Mouse (Mus musculus): ENCODE measurements at regions not wholly inside any gene's neighbourhood (a gene's known extent, or its start where the extent isn't known, plus 50 kb on each side); places are given as distances from the start of the nearest gene placed in this dataset.

DNA sequence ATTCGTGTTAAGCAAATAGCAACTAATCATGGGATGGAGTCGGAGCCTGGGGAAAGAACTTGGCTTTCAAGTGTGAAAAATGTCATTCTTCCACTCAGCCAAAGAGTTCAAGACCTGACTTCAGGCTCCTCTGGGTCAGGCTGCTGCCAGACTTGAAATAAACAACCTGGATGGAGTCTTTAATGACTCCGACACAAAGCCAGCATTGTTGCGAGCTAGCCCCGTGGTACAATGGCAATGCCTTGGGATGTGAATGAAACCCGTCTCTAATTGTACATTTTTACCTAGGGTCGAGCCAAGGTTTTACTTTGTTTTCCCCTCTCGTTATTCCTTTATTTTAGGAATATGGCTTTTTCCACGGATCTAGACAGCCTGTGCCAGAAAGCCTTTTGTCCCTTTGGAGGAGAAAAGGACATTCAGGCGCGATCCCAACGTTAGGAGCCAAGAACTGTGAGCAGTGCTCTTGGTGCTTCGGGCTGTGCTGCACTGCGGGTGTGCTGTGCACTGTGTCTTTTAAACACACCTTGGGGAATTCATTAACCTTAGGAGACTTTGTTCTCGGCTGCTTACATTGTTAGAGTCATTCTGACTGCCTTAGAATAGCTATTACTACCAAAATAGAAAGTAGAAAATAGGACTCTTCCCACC is 398.1 kb downstream of the Cd83 start:
- no peak for DNase-seq (ENCODE audit: low spot score)

DNA sequence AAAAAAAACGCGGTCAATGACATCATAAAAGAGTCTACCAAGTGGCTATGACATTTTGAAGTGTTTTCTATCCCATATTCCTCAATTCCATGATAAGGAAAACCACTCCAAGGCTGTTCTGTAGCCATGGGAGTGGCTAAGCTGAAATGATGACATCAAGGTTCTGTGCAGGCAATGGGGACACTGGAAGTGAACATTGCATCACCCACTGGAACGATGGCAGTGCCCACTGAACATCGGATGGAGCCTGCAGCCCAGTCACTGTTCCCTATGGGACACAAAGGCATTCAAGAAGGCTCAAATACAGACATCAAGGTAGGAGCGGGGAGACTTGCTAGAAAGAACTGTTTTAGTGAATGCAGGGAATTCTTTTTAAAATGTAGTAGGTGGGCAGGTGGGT is 410.8 kb downstream of the Cd83 start:
- DNase-seq (ENCODE audit: low spot score): no peak

DNA sequence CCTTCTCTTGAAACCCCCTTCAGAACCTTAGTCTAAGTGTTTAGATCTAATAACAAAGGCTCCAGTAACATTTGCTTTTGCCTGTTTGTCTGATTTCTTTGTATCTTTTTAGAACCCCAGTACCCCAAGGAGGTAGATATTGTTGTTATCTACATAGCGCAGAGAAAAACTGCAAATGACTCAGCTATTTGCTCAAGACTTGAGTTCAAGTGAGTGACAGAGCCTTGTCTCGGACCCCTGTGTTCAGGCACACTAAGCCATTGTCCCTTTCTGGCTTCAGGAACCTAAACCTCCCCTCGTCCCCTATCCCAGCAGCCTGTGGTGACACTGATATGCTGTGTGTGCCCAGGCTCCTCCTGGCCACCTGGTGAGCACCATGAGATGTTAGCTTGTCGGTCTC is 421.5 kb downstream of the Cd83 start:
- DNase-seq (ENCODE audit: low spot score): no peak

DNA sequence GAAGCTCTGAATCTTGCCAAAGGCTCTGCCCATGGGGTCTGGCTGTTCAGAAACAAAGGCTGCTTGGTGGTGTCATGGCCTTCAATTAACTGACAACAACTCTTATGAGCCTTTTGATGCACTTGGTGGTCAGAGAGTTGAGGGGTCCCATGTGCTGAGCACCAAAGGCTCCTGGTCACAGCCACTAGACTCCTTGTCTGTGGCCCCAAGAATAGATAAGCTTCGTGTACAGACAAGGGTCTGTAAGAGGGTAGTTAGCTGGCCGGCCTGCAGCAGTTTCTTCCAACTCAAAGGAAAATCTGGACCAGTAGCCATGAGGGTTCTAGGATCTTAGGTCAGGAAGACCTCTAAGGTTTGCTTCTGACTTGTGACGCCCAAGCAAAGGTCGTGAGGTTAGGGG is 421.9 kb downstream of the Cd83 start:
- DNase-seq (ENCODE audit: low spot score): no peak

DNA sequence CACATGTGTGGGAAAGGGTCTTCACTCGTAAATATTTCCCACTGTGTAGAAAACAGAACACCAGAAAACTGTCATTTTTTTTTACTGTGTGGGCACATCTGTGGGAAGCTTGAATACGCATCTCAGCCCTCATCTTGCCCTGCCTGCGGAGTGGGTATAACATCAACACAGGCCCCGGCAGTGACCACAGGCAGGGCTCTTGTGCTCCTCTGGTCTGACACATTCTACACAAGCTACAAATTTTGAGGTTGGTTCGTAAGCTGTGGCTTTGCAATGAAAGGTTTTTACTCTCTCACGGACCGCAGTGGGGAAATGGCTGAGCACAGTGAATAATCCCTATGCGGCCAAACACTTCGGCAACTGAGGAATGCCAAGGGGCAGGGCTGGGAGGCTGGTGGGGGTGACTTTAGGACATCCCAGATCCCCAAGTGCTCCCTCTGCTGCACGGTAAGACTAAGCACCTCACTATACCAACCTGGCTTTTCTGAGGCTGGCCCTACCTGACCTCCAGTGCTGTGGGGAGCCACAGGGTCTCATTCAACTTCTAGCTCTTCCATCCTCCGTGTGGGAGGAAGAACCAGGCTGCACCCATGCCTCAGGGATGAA is 422.9 kb downstream of the Cd83 start:
- DNase-seq (ENCODE audit: low spot score): no peak

DNA sequence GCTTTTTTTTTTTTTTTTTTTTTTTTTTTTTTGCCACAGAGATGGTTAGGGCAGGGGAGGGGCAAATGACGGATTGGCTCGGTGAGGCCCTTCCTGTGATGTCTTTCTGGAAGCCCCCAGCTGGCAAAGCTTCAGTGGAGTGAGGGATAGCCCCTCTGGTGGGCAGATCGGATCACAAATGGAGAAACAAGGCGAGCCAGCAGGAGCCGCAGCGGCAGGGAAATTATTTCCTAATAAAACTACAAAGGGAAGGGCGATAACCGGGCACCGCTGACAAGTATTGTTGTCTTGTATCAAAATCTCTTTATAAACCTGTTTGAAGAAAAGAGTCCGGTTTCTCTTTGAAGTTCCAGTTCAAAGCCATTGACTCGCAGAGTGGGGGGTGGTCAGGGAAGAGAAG is 424.5 kb downstream of the Cd83 start:
- no peak for DNase-seq (ENCODE audit: low spot score)

DNA sequence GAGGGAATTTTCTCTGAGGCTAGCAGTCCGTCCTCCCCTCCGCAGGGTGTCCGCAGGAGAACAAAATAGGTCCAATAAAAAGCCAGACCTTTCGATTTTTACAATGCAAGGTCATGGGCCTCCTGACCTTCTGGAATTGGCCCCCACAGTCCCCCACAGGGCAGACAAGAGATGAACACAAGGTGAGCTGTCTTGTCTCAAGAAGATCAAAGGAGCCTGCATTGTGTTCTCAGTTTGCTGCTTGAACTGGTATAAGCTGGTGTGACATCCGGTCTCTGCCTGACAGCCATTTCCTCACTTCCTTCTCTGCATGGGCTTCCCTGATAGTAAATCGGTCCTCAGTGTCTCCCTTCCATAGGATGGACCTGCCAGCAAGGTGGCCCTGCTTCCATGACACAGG is 425.5 kb downstream of the Cd83 start:
- no peak for DNase-seq (ENCODE audit: low spot score)

DNA sequence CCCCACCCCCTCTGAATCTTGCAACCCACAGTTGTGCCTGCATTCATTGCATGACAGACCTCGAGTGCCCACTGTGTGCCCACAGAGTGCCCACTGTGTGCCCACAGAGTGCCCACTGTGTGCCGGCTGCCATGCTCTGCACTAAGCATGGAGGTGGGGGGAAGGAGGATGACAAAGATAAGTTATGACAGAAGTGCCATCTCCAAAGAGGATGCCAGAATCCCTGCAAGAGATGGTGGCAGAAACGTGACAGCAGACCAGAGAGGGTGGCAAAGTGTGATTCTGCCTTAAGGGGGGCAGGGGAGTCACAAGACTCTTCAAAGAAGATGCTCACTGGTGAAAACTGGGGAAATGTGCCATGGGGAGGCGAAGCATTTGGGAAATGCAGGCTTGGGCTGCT is 427.8 kb downstream of the Cd83 start:
- no peak for DNase-seq (ENCODE audit: low spot score)

DNA sequence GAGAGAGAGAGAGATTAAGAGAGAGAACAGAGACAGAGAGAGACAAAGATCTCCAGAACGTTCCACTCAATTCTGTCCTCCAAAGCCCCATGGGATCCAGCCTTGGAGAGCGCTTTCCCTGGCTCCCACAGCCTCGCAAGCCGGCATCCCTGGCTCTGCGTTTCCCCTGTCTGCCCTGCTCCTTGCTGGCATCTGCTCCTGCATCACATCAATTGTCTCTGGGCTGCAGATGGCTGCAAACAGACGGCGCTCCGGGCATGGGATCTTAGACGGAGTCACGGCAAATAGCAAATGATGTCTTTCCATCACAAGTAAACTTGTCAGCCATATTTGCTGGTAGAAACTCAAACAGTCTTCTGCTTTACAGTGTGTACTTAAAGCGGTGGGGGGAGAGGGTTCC is 428.4 kb downstream of the Cd83 start:
- DNase-seq (ENCODE audit: low spot score): no peak

DNA sequence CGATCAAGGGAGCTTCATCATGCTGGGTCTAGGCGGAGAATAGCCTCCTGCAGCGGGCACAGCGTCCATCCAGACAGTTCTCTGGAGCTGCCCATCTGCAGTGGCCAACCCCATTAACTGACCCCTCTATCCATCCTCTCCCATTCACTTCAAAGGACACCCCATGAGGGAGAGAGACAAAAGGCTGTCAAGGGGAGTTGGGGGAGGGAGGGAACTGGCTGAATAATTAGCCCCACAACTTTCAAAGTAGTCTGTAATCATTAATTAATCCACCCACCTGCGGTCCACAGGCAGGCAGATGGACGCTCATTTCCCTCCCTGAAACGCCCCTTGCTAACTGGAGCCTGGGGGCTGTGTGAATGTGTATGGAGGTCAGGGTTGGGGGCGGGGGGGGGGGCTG is 433.7 kb downstream of the Cd83 start:
- DNase-seq (ENCODE audit: low spot score): no peak

DNA sequence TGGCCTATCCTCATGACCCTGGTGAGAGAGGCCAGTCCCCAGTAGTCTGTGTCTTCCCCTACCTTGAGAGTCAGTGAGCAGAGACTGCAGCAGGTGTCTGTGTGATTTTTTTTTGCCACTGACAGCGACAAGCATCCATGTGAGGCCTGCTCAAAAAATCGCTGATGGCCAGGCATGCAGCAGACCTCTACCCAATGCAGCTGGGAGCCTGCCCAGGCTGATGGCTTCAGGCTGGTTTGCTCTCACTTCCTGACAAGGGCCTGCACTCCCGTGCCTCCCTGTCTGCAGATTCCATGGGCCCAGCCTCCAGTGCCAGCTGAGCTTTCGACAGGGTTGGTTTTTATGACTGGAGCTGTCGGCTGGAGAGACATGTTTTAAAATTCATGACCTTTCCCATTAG is 437.1 kb downstream of the Cd83 start:
- DNase-seq (ENCODE audit: low spot score): no peak

DNA sequence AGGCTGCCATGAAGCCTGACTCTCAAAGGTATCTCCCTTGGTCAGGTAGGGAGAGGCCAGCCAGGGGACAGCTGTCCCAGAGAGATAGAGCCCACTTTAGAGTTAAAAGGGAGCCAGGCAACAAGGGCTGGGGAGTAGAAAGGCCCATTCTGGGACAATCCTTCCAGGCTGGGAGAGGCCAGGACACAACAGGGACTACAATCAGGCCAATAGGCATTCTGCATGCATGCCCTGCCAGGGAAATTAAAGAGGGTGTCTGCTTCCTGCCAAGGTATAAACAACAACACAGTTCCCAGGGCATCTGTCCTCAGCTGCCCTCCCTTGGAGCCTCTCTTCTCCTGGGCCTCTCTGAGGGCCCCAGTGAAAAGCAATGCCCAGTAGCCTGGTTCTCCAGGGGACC is 437.8 kb downstream of the Cd83 start:
- DNase-seq (ENCODE audit: low spot score): no peak

DNA sequence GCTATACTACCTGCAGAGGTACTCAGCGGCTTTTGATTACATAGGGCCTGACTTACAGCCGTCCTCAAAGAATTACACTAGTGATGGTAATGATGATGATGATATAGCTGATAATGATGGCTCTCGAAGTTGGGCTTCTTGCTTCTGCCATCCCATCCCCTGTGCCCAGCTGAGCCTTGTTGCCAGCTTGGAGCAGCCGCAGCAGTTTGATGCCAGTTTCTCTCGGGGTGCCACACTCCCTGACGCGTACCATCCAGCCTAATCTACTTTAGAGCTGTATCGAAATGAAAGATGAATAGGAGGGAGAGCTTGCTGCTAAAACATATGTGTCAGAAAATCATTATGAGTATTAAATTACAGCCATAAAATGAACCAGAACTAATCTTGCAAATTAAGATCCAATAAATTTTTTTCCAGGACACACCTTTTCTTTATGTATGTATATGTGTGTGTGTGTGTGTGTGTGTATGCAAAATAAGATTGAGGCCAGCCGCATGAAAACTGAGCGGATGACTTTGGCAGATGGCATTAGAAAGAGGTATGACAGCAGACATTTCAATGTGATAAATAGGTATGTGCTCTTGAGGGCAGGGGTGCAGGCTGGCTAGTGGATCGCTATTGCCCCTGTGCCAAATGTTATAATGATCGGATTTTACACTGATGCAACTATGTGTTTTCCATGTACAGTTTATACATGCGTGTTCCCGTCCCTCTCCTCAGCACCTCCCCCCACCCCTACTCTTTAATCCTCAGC is 443.3 kb downstream of the Cd83 start:
- no peak for DNase-seq (ENCODE audit: low spot score)

DNA sequence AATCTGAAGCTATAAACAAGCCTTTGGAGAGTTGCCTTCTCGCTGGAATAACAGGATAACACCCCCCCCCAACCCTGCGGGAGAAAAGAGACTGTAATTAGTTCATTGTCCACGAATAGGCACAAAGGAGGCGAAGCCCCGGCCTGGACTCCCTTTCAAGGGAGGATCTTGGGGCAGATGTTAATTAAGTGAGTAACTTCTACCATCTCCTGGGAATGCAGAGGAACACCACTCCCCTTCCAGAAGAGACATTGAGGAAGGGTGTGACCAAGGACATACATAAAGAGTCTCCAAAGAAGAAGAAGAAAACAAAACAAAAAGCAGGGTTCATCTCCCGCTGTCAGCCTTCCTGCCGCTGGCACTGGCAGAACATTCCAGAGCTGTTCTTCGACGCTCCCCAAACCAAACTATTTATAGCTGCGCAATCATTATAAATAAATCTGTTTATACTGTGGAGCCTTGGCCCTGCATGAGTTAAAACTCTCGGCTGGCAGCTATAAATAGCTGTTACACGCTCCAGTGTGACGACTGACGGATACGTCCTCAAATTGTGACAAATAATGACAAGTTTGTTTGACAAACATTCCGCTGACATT is 444.1 kb downstream of the Cd83 start:
- no peak for DNase-seq (ENCODE audit: low spot score)

DNA sequence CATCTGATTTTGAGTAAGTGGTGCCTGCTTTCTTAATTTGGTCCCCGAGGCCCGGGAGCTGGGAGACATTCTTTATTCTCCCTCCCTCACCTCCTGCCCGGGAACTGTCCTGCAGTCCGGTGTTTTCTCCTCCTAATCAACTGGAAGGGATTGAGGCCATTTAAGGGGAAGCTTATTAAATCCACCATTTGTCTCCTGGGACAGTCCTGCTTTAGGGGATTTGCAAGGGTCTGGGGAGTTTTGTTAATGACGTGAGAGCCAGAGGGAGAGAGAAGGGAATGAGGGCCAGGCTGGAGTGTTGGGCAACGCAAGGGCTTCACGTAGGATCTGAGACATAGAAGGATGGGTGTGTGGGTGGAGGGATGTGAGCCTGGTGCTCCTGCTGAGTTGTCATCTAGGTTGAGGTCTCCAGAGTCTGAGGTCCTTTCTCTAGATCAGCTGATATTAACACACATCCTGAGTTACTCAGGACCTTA is 444.6 kb downstream of the Cd83 start:
- DNase-seq (ENCODE audit: low spot score): no peak

DNA sequence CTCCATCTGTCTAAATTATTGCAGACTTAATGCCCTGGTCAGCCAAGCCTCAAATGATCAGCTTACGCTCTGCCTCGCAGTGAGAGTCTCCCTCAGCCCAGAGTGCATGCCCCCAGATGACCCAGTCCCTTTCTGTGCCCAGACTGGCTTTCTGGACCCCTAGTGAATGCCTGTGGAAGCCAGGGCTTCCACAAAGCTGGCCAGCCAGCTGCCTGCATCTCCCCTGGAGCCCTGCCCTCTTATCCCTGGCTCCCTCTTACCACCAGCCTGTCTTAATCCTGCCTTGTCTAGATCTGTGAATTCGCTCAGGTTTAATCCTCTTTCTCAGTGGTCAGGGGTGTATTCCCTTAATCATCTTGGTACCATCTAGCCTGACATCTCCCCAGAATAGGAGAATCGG is 446.8 kb downstream of the Cd83 start:
- no peak for DNase-seq (ENCODE audit: low spot score)

DNA sequence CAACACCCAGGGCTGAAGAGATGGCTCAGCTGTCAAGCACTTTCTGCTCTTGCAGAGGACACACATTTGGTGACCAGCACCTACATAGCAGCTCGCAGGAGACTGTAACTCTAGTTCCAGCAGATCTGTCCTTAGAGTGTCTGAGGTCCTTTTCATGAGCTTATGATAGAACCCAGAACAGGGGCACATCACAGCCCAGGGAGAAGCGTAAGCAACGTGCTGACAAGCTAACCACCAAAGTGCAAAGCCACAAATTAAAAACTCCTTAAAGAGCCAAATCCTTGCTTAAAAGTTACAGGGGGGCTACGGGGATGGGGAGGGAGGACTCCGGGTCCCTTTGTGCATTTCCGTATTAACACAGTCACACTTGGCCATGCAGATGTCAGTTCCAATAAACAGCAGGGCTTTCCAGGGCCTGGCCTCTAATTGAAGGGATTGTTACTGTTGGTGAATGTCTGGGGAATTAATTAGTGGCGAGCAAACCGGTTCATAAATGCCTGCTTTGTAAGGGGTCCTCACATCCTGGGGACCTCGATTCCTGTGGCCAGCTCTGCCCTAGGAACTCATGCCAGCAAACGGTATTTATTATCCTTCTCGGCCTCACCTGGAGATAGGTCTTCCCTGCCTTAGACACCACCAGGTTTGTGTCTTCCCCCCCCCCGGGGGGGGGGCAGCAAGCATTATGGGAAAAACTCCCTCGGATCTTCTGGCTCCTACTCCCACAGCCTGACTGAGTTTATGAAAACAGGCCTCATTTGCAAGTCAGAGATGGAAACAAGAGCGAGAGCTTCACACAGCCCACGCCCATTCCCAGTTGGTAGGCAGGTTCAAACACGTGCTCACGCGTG is 447.5 kb downstream of the Cd83 start:
- DNase-seq (ENCODE audit: low spot score): no peak

DNA sequence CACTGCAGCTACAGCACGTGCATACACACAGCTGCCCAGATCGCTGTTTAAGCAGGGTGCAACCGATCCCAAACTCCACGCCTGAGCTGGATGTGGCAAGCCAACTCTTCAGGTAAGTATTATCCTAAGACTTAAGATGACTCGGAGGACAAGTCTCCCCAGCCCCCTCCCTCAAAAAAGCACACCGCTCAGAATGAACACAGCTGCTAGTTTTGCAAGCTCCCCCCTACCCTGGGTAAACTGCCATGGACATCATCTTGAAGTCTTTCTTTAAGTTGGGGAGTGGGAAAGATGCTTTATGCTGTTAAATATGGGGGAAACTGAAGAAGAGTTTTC is 448.1 kb downstream of the Cd83 start:
- DNase-seq (ENCODE audit: low spot score): no peak

DNA sequence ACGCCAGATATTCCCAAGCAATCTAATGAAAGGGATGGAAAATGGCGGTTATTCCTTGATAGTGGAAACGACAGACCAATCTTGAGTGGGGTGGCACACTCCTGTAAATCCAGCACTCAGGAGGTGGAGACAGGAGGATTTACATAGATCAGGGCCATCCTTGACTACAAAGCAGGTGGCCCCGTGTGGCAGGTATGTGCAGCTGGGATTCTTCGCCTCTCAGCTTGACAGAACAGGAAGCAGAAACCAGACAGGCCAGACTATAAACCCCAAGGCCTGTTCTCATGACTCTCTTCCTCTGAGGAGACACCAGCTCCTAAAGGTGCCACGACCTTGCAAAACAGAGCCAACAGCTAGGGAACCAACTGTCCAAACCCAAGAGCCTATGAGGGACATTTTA is 449.7 kb downstream of the Cd83 start:
- DNase-seq (ENCODE audit: low spot score): no peak

DNA sequence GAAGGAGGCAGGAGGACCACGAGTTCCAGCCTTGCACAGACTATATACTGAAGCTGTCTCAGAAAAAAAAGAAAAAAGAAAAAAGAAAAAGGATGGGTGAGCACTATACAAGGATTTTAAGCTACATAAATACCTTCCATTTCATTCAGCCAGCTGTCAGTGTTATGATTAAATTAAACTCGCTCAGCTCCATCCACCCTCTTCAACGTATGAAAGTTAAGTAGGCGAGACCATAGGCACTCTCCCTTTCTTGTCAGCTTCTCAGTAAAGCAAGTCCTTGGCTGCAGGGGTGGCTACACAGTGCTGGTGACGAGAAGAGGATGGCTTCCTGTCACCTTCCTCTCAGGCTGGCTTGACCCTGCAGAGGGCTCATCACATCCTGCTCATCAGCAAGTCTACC is 450.7 kb downstream of the Cd83 start:
- DNase-seq (ENCODE audit: low spot score): no peak

DNA sequence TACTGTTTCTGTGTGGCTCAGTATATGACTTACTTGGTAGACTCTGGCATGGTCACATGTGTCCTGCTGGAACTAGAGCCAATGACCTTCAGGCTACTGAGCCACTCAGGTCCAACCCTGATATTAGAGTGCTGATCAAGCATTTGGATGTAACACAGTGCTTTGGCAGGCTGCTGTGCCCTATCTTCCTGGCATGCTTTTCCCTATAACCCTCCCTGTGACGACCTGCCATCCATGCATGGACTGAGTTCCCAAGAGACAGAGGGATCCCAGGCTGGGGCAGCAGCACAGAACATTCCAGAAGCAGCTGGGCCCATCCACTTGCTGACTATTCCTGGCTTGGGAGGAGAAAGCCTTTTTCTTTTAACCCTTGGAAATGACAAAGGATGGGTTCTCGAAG is 451.4 kb downstream of the Cd83 start:
- DNase-seq (ENCODE audit: low spot score): no peak

DNA sequence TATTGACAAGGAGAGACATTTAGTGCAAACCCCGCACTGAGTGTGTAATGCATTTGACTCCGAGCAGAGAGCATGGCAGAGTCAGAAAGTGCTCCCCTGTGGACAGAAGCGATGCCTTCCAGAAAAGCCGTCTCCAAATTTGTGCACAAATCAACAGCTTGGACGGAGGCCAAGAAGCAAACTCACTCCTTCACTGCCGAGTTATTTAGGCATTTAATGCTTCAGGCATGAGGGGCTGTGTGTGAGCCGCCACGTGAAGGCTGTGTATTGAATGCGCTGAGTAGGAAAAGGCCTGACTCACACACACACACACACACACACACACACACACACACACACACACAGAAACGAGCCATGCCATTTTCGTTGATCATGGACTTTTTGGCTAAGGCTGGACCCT is 453.7 kb downstream of the Cd83 start:
- DNase-seq (ENCODE audit: low spot score): no peak
